Mouse (Mus musculus): ENCODE results near the gene Palm. TPM values are rescaled to one million over a fixed set of nuclear protein-coding genes. Genes with fewer than 3 reads are reported as not detected.

Palm gene
- total RNA-seq, 2 experiments from 2014 or later = 430 to 432 TPM

- intact Hi-C loops (cut with DNase I) = no loop called here
- no peak for DNase-seq (ENCODE audit: extremely low spot score in 1 of 2, low spot score in 2 of 2)
Measured at GRCm38 (mm10) chr10:79814271-79814842, 21.0 kb downstream of the Palm start.

GRCm38 (mm10) chr10:79815671-79816494 is 22.5 kb downstream of the Palm start:
- intact Hi-C loops (cut with DNase I) = no loop called here
- no peak for DNase-seq (ENCODE audit: extremely low spot score in 1 of 2, low spot score in 2 of 2)

GRCm38 (mm10) chr10:79817111-79817510 is 23.7 kb downstream of the Palm start:
- intact Hi-C loops (cut with DNase I) = no loop called here
- DNase-seq (ENCODE audit: extremely low spot score in 1 of 2, low spot score in 2 of 2) = no peak

- DNase-seq (ENCODE audit: extremely low spot score in 1 of 2, low spot score in 2 of 2) = no peak
- intact Hi-C loops (cut with DNase I) = no loop called here
Measured at GRCm38 (mm10) chr10:79818225-79818624, 24.9 kb downstream of the Palm start.

- no peak for DNase-seq (ENCODE audit: extremely low spot score in 1 of 2, low spot score in 2 of 2)
- intact Hi-C loops (cut with DNase I) = no loop called here
Measured at GRCm38 (mm10) chr10:79819606-79820005, 26.2 kb downstream of the Palm start.

GRCm38 (mm10) chr10:79820277-79820676 is 26.9 kb downstream of the Palm start:
- DNase-seq (ENCODE audit: extremely low spot score in 1 of 2, low spot score in 2 of 2) = no peak
- intact Hi-C loops (cut with DNase I) = no loop called here

- no peak for DNase-seq (ENCODE audit: extremely low spot score in 1 of 2, low spot score in 2 of 2)
- intact Hi-C loops (cut with DNase I) = no loop called here
Measured at GRCm38 (mm10) chr10:79820782-79821181, 27.4 kb downstream of the Palm start, which contains the start of gene Misp. TSS of gene Misp (plus strand) at chr10:79820989.

GRCm38 (mm10) chr10:79821731-79822130 is 28.4 kb downstream of the Palm start:
- no peak for DNase-seq (ENCODE audit: extremely low spot score in 1 of 2, low spot score in 2 of 2)
- intact Hi-C loops (cut with DNase I) = no loop called here

GRCm38 (mm10) chr10:79822372-79822771 is 29.0 kb downstream of the Palm start:
- intact Hi-C loops (cut with DNase I) = no loop called here
- no peak for DNase-seq (ENCODE audit: extremely low spot score in 1 of 2, low spot score in 2 of 2)

- intact Hi-C loops (cut with DNase I) = no loop called here
- no peak for DNase-seq (ENCODE audit: extremely low spot score in 1 of 2, low spot score in 2 of 2)
Measured at GRCm38 (mm10) chr10:79823011-79823410, 29.6 kb downstream of the Palm start.

GRCm38 (mm10) chr10:79824413-79824812 is 31.0 kb downstream of the Palm start:
- no peak for DNase-seq (ENCODE audit: extremely low spot score in 1 of 2, low spot score in 2 of 2)
- intact Hi-C loops (cut with DNase I) = no loop called here

GRCm38 (mm10) chr10:79831583-79831982 is 38.2 kb downstream of the Palm start:
- intact Hi-C loops (cut with DNase I) = loop anchor here (10.0 kb wide), 1 partner anchor 123 kb away; no protein-coding TSS in a partner anchor
- DNase-seq (ENCODE audit: extremely low spot score in 1 of 2, low spot score in 2 of 2) = no peak

GRCm38 (mm10) chr10:79832026-79832785 is 38.8 kb downstream of the Palm start:
- intact Hi-C loops (cut with DNase I) = loop anchor here (10.0 kb wide), 1 partner anchor 123 kb away; no protein-coding TSS in a partner anchor
- DNase-seq (ENCODE audit: extremely low spot score in 1 of 2, low spot score in 2 of 2) = no peak

GRCm38 (mm10) chr10:79832786-79833181 is 39.4 kb downstream of the Palm start:
- intact Hi-C loops (cut with DNase I) = loop anchor here (10.0 kb wide), 1 partner anchor 122 kb away; no protein-coding TSS in a partner anchor
- no peak for DNase-seq (ENCODE audit: extremely low spot score in 1 of 2, low spot score in 2 of 2)

GRCm38 (mm10) chr10:79834769-79835398 is 41.5 kb downstream of the Palm start:
- intact Hi-C loops (cut with DNase I) = loop anchor here (2.0 to 10.0 kb wide), 2 partner anchors 90 to 120 kb away; no protein-coding TSS in a partner anchor

GRCm38 (mm10) chr10:79836918-79837317 is 43.5 kb downstream of the Palm start:
- intact Hi-C loops (cut with DNase I) = loop anchor here (10.0 kb wide), 1 partner anchor 118 kb away; no protein-coding TSS in a partner anchor
- DNase-seq (ENCODE audit: extremely low spot score in 1 of 2, low spot score in 2 of 2) = no peak

More at GRCm38 (mm10) chr10:79834769-79835398, 41.5 kb downstream of the Palm start:
- DNase-seq (ENCODE audit: extremely low spot score in 1 of 2, low spot score in 2 of 2) = peak in 1 of 2 experiments; percentile 84

- intact Hi-C loops (cut with DNase I) = loop anchor here (10.0 kb wide), 1 partner anchor 117 kb away; no protein-coding TSS in a partner anchor
Measured at GRCm38 (mm10) chr10:79838151-79838550, 44.8 kb downstream of the Palm start.

GRCm38 (mm10) chr10:79840091-79840490 is 46.7 kb downstream of the Palm start:
- no peak for DNase-seq (ENCODE audit: extremely low spot score in 1 of 2, low spot score in 2 of 2)
- intact Hi-C loops (cut with DNase I) = no loop called here

More at GRCm38 (mm10) chr10:79838151-79838550, 44.8 kb downstream of the Palm start:
- no peak for DNase-seq (ENCODE audit: extremely low spot score in 1 of 2, low spot score in 2 of 2)
